Mouse (Mus musculus): ENCODE measurements around the gene Rps16. TPM values are rescaled to one million over a fixed set of nuclear protein-coding genes. Genes with fewer than 3 reads are reported as not detected.

Rps16 gene
- 936 and 1,000 TPM in 2 replicates for polyA plus RNA-seq (2015; fragmentation: Nextera tagmentation; extraction: Ambion mirVana)

DNA sequence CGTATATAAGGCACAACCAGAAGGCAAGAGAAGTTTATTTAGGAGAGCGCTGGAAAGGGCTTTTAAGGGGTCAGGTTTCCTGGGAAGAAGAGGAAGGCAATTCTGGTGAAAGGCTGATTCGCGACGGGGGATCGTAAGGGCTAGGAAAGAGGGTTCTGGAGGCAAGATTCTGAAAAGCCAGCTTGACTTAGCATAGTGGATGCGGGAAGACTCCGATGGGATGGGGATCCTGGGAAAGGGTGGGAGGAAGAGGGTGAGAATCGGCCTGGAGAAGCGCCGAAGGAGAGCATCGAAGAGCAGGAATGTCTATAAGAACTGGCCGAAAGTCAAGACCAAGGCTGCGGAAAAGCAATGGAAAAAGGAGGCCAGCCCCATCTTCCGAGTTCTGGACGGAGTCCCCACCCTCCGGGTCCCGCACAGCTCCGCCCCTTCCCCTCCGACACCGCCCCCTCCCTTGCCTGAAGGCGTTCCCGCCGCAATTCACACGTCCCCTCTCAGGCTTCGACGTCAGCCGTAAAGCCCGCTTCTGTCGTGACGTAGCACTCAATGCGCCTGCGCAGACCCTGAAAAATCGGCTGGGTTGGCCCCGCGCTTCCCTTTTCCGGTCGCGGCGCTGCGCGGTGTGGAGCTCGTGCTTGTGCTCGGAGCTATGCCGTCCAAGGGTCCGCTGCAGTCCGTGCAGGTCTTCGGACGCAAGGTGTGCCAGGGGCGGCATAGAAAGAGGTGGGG is at the start of gene Rps16:
Gene Rps16 (plus strand): TSS at position 498 of the 729 bp plus-strand sequence.

DNA sequence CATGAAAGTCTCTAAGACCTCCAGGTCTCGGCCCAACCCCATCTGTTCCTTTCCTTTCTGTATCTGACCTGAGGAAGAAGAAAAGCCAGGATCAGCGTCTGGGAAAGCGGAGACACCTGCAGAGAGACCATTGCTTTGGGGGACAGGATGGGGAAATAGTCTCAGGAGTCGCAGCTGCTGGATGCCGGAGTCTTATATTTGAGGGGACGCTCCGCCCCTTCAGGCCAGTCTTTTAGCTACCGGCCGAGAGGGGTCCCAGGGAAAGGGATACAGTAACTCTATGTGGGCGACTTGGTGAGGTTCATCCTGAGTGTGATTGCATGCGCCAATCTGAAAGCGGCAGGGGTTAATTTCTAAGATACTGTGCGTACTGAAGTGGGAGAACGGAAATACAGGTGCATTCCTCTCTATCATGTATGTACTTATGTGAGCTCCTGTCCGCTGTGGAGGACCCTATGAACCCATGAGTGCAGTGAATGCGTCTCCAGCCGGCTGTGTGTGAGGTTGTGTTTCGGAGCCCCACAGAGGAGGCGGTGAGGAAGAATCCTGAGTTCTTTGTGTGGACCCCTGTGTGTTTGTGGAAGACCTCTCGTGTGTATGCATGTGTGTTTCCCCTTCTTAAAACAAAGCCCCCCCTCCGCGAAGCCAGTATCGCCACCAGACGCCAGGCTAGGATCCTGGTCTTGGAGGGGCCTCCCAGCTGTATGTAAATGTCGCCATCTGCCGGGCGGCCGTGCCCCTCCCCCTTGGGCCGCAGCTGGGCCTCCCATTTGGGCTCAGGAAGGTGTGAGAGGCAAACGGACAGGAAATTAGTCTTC is 48.6 kb upstream of the Rps16 start, which contains the start of gene Dll3:
Gene Dll3 (minus strand): TSS at position 623 of the 818 bp plus-strand sequence.

DNA sequence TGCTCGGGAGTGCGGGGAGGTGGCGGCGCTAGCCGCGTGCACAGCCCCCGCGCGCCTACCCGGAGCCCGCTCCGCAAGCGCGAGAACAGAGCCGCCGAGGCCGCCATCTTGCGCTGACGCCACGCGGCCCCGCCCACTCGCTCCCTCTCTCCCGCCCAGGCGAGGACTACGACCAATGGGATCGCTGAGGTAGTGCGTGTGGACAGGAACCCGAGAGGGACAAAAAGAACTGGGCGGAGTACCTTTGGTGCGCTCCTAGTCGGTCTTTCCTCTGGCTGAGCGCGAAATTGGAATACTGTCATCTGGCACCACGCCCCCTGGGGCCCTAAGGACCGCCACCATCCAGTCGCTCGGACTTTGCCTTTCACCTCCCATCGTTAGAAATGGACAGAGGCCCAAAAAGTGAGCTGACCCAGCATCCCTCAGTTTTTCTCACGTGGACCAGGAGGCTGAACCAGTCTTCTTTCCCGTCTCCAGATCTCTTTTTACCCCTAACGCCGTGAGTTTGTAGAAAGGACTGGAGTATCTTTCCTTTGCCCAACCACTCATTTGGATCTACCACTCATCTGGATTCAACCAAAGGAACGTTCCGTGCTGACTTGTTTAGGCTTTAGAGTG is 38.4 kb upstream of the Rps16 start, which contains the start of gene Timm50:
Gene Timm50 (minus strand): TSS at position 147 of the 618 bp plus-strand sequence.

DNA sequence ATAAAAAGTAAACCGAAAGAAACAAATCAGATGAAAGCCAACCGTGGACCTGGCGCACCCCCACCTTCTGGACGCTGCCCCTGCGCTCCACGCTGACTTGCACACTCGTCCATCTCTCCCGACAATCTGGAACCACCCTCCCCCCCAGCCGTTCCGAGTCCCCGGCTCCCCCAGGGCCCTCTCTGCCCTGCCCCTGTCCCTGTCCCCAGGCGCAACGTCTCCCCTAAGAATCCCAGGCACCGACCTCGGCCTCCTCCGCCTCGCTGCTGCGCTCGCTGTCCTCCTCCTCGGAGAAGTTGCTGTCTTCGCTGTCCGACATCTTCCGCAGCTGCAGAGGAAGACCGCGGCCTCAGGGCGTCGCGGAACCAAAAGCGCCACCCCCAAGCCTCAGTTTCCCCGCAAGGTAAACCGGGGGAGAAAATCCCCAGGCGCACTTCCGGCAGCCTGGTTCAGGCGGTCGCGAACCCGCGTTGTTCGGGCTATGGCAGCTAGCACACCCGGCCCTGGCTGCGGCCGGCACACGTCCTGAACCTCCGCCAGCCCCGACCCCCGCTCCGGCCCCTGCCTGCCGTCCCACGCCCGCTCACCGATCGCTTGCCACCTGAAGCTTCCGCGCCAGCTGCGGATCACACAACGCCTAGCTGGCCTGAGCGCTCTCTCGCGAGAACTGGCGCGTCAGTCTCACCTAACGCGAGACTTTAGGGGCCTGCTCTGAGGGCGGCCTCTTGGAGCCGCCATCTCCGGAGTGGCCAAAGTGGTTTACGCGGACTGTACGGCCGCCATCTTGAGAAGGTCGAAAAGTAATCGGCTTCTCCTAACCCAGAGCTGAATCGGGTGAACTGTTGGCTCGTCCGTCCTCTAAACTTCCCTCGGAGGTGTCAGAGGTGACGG is 12.1 kb upstream of the Rps16 start, which contains the start of gene Supt5:
Gene Supt5 (minus strand): TSS at position 639 of the 891 bp plus-strand sequence.

DNA sequence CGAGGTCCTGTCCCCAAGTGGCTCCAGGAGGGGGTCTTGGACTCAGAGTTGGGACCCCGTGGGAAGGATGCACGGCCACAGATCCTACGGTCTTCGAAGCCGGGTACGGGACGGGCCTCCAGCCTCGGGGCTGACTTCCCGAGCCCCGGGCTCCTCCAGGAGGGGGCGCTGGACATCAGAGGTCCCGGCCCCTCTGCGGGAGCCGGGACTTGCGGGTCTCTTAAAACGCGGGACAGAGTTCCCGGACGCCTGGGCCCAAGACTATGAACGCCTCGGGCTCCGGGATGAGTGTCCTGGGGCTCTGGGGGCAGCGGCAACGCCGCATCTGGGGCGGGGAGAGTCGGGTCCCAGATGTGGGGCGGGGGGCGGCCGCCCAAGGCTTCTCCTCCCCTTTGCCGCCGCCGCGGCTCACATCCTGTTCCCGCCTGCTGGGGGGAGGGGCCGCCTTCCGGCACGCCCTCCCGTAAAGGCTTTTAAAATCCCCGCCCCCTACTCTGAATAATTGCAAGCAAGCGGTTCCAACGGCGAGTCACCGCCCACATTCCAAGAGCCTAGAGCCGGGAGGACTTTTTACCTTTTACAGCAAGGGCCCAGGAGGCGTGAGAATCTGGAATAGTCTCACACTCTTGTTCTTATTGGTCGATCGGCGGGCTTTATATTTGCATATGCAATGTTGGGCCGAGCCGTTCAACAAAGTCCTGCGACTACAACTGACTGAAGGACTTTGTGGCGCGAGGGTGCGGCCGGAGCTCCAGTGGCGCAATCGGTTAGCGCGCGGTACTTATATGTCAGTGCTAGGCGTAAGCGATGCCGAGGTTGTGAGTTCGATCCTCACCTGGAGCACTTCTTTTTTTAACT is 22.0 kb downstream of the Rps16 start, which contains the start of gene Plekhg2:
Gene Plekhg2 (minus strand): TSS at position 349 of the 858 bp plus-strand sequence.

DNA sequence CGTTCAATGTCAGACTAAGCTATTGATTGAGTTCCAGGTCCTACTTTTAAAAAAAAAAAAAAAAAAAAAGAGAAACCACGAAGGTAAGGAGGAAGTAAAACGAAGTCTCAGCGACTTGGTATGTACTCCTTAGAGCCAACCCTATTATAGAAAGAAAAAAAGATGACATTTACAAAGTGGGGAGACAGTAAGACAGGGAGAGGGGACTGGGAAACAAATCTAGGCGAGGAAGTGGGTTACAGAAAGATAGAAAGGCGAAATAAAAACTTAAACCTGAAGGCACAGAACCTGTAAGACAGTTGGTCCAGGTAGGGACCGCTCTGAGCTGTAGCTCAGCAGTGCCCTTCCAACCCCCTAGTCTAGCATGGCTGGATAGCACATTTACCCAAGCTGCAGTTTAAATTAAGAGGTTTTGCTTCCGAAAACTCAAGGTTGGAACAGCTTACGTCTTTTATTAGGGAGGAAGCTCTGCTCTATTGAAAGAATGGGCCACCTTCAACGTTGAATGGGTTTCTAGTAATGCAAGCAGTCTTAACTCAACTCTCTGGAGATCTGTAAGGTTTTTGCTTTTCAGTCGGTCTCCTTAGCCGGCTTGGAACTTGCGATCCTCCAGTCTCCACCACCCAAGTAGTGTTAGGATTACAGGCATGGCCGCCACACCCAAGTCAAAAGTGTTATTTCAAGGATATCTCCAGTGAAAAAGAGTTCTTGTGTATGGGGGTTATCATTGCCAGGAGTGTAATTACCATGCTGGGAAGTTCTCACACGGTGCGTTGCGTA is 30.0 kb downstream of the Rps16 start, which contains the start of gene Zfp36:
Gene Zfp36 (minus strand): TSS at position 17 of the 780 bp plus-strand sequence.

DNA sequence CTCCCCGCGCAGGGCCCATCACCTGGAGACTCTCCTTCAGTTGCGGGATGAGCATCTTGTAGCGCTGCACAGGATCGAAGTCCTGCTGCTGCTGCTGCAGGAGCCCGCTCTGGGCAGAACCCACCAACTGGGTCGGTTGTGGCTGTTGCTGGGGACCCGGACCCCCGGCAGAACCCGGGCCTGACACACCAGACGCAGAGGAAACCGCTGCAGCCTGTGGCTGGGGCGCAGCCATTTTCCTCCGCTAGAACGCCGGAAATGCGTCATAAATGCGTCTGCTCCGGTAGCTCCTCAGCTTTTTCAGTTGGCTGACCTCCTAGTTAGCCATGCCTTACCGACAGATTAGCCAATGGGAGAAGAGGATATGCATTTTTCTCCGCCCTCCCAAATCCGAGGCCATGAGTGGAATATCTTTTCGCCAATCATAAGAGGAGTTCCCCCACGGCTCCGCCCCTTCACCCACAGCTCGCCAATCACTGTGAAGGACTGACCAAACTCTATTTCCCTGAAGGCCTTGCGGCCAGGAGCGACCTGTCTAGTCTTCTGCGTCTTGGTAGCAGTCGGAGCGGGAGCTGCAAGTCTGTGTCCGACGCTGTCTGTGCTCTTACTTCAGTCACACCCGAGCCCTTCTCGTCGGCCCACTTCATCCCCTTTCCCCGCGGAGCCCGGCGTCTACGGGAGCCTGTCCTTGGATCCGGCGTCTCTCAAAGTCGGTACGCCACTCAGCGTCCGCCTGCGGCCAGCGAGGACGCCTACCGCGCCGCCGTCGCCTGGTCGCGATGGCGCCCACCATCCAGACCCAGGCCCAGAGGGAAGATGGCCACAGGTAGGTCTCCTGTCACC is 42.2 kb downstream of the Rps16 start, which contains the start of the genes Med29 and Paf1:
Gene Med29 (minus strand): TSS at position 280 of the 843 bp plus-strand sequence.
Gene Paf1 (plus strand): TSS at position 523 of the 843 bp plus-strand sequence.

Other genes with a start within 250 kb of the Rps16 start
- 0.02 TPM in 1 of 2 replicates, not detected in the other for gene 9530053A07Rik, start 221.2 kb upstream of the Rps16 start, polyA plus RNA-seq (2015; fragmentation: Nextera tagmentation; extraction: Ambion mirVana)
- 48.1 and 65.3 TPM in 2 replicates for gene Fbl, start 180.9 kb upstream of the Rps16 start, polyA plus RNA-seq (2015; fragmentation: Nextera tagmentation; extraction: Ambion mirVana)
- 13.1 and 17.8 TPM in 2 replicates for gene Dyrk1b, start 171.2 kb upstream of the Rps16 start, polyA plus RNA-seq (2015; fragmentation: Nextera tagmentation; extraction: Ambion mirVana)
- 20.3 and 22.3 TPM in 2 replicates for gene Eid2, start 82.8 kb upstream of the Rps16 start, polyA plus RNA-seq (2015; fragmentation: Nextera tagmentation; extraction: Ambion mirVana)
- 15.7 and 23.4 TPM in 2 replicates for gene Eid2b, start 72.9 kb upstream of the Rps16 start, polyA plus RNA-seq (2015; fragmentation: Nextera tagmentation; extraction: Ambion mirVana)
- gene Selenov, start 59.5 kb upstream of the Rps16 start, polyA plus RNA-seq (2015; fragmentation: Nextera tagmentation; extraction: Ambion mirVana): 1.5 and 1.7 TPM in 2 replicates
- gene Dll3, start 48.4 kb upstream of the Rps16 start, polyA plus RNA-seq (2015; fragmentation: Nextera tagmentation; extraction: Ambion mirVana): 1.5 and 2.0 TPM in 2 replicates
- gene Timm50, start 38.6 kb upstream of the Rps16 start, polyA plus RNA-seq (2015; fragmentation: Nextera tagmentation; extraction: Ambion mirVana): 84.5 and 101 TPM in 2 replicates
- gene Supt5, start 11.9 kb upstream of the Rps16 start, polyA plus RNA-seq (2015; fragmentation: Nextera tagmentation; extraction: Ambion mirVana): 40.1 and 64.1 TPM in 2 replicates
- 14.1 and 19.6 TPM in 2 replicates for gene Plekhg2, start 21.9 kb downstream of the Rps16 start, polyA plus RNA-seq (2015; fragmentation: Nextera tagmentation; extraction: Ambion mirVana)
- 12.1 and 14.2 TPM in 2 replicates for gene Zfp36, start 29.6 kb downstream of the Rps16 start, polyA plus RNA-seq (2015; fragmentation: Nextera tagmentation; extraction: Ambion mirVana)
- 45.3 and 51.7 TPM in 2 replicates for gene Med29, start 42.1 kb downstream of the Rps16 start, polyA plus RNA-seq (2015; fragmentation: Nextera tagmentation; extraction: Ambion mirVana)
- gene Paf1, start 42.3 kb downstream of the Rps16 start, polyA plus RNA-seq (2015; fragmentation: Nextera tagmentation; extraction: Ambion mirVana): 44.0 and 59.0 TPM in 2 replicates
- gene Gmfg, start 86.8 kb downstream of the Rps16 start, polyA plus RNA-seq (2015; fragmentation: Nextera tagmentation; extraction: Ambion mirVana): 44.1 and 59.3 TPM in 2 replicates
- gene Lrfn1, start 101.3 kb downstream of the Rps16 start, polyA plus RNA-seq (2015; fragmentation: Nextera tagmentation; extraction: Ambion mirVana): 3.4 and 5.3 TPM in 2 replicates
- not detected in 2 replicates for gene Ifnl2, start 159.8 kb downstream of the Rps16 start, polyA plus RNA-seq (2015; fragmentation: Nextera tagmentation; extraction: Ambion mirVana)
- not detected in 2 replicates for gene Ifnl3, start 172.2 kb downstream of the Rps16 start, polyA plus RNA-seq (2015; fragmentation: Nextera tagmentation; extraction: Ambion mirVana)
- 0.26 and 0.57 TPM in 2 replicates for gene Sycn, start 190.2 kb downstream of the Rps16 start, polyA plus RNA-seq (2015; fragmentation: Nextera tagmentation; extraction: Ambion mirVana)
- gene Nccrp1, start 196.6 kb downstream of the Rps16 start, polyA plus RNA-seq (2015; fragmentation: Nextera tagmentation; extraction: Ambion mirVana): 0.13 TPM in 1 of 2 replicates, not detected in the other
- 17.9 and 20.9 TPM in 2 replicates for gene Samd4b, start 247.5 kb downstream of the Rps16 start, polyA plus RNA-seq (2015; fragmentation: Nextera tagmentation; extraction: Ambion mirVana)
- gene Pak4, start 247.5 kb downstream of the Rps16 start, polyA plus RNA-seq (2015; fragmentation: Nextera tagmentation; extraction: Ambion mirVana): 12.7 and 20.0 TPM in 2 replicates

Measured in adrenal gland, postnatal 0 days (tissue).